Mouse (Mus musculus) hindbrain, postnatal 0 days (tissue): ENCODE data around the gene Ackr3. TPM values are rescaled to one million over a fixed set of nuclear protein-coding genes. Genes with fewer than 3 reads are reported as not detected.

Source experiments
- ATAC-seq: fragments of 200-750 bp; cut with Nextera tagmentation; 2 replicates; pipeline ENCODE4 v1.8.0; 2017; ENCODE audit warnings: mild to moderate bottlenecking, moderate TSS enrichment, moderate library complexity
- DNase-seq: peaks from one replicate; pipeline ENCODE4 v3.0.0-alpha.2; 2015; ENCODE audit warnings: low spot score
- H3K27ac ChIP-seq: fragments of 300-500 bp; sonication (generic); 2 replicates; pipeline ENCODE4 v1.5.1; 2014; ENCODE audit warnings: mild to moderate bottlenecking
- H3K27me3 ChIP-seq: fragments of 300-500 bp; sonication (generic); 2 replicates; pipeline ENCODE4 v1.6.1; 2014; ENCODE audit warnings: low read length, mixed read lengths; ENCODE audit not compliant: insufficient read depth
- H3K36me3 ChIP-seq: fragments of 300-500 bp; sonication (generic); 2 replicates; pipeline ENCODE4 v1.6.1; 2014; ENCODE audit warnings: low read length, mixed read lengths; ENCODE audit not compliant: insufficient read depth
- H3K4me1 ChIP-seq: fragments of 300-500 bp; sonication (generic); 2 replicates; pipeline ENCODE4 v1.6.1; 2014; ENCODE audit warnings: antibody characterized with exemption, low read length, mixed read lengths; ENCODE audit not compliant: insufficient read depth
- H3K4me2 ChIP-seq: fragments of 300-500 bp; sonication (generic); 2 replicates; pipeline ENCODE4 v1.6.1; 2014; ENCODE audit warnings: low read depth, mild to moderate bottlenecking, low read length, moderate library complexity, mixed read lengths
- H3K4me3 ChIP-seq: fragments of 300-500 bp; sonication (generic); 2 replicates; pipeline ENCODE4 v1.5.1; 2014; ENCODE audit warnings: low read length
- H3K9ac ChIP-seq: fragments of 300-500 bp; sonication (generic); replicated peaks from 2 replicates; pipeline ENCODE4 v1.6.1; 2014; ENCODE audit warnings: mild to moderate bottlenecking, low read length, moderate library complexity, mixed read lengths
- H3K9me3 ChIP-seq: fragments of 300-500 bp; sonication (generic); 2 replicates; pipeline ENCODE4 v1.6.1; 2016; ENCODE audit warnings: low read length, mixed read lengths
- CTCF ChIP-seq: IDR thresholded peaks from 2 replicates; pipeline ENCODE4 v1.5.1; 2016; ENCODE audit warnings: antibody characterized with exemption, control low read depth, low read depth
- WGBS: fragments of 180-500 bp; shearing (Covaris S2); extraction: QIAGEN DNeasy Blood & Tissue Kit; methylation state at CpG from one replicate; pipeline ENCODE4 v1.1.7; 2014; 5-methylcytosine and 5-hydroxymethylcytosine counted together
- polyA plus RNA-seq: library from polyadenylated mRNA; unstranded; fragments of >200 nt; fragmentation: Nextera tagmentation; extraction: Ambion mirVana; gene quantifications from 2 replicates; pipeline ENCODE4 v1.2.1, GENCODE M21; 2015
- total RNA-seq: library from RNA; depleted of rRNA; stranded (reverse); fragments of >200 nt; gene quantifications from 2 replicates; pipeline ENCODE4 v1.2.3, GENCODE M21; 2014

Ackr3 gene
- total and polyA plus RNA-seq, 2 experiments from 2014 or later: 7.4 to 13.1 TPM

DNA sequence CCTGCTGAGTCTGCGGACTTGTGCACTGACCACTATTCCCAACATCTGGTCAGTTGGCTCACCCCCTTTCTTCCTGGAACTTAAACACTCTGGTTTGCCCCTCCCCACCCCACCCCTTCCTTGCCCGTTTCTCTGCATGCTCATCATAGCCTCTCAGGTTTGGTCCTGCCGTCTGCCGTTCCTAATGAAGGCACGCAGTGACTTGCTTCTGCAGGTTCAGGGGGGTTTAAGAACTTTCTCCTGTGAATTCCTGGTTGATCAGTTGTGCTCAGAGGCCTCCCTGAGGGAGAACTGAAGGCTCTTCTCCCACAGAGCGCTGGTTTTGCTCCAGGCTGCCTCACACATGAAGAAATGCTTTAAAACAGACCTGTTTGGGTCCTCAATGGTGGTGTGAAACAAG, 20.2 kb upstream of the Ackr3 start:
- Histone ChIP-seq H3K4me2 (no peak overlapping the region), H3K27ac (no peak overlapping the region), H3K9me3 (no peaks in the 10 kb centered on the region), H3K4me3 (no peak overlapping the region), H3K4me1 (no peaks in the 10 kb centered on the region), H3K27me3 (no peaks in the 10 kb centered on the region), H3K36me3 (no peaks in the 10 kb centered on the region), H3K9ac (no peak overlapping the region)
- WGBS: 62% methylated on average over 6 of the region's 6 CpGs
- TF ChIP-seq CTCF: no peak
- ATAC-seq (no peak), DNase-seq (no peak)

DNA sequence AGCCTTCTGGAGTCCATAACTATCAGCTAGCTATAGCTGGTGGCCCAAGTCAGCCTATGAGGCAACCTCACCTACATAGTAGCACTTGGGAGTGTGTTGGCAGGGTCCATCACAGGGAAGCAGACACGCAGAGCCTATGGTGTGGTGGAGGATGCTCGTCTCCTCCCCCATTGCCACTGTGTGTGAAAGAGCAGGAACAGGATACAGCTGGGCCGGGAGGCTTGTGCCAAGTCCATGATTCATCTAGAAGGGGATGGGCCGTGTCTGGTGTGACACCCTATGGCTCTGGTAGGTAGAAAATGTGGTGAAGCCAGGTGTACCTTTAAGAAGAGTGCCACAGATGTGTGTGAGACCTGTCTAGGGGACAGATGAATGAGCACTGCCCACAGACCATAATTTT, 17.6 kb upstream of the Ackr3 start:
- no peak overlapping the region for H3K9ac ChIP-seq
- no peaks in the 10 kb centered on the region for H3K36me3 ChIP-seq
- no peak for DNase-seq
- H3K4me2 ChIP-seq: no peak overlapping the region
- H3K4me3 ChIP-seq: no peak overlapping the region
- H3K27ac ChIP-seq: no peak overlapping the region
- H3K9me3 ChIP-seq: no peaks in the 10 kb centered on the region
- no peaks in the 10 kb centered on the region for H3K4me1 ChIP-seq
- H3K27me3 ChIP-seq: no peaks in the 10 kb centered on the region
- no peak for ATAC-seq
- no peak for TF ChIP-seq CTCF
- 89% methylated on average over 4 of the region's 4 CpGs for WGBS

DNA sequence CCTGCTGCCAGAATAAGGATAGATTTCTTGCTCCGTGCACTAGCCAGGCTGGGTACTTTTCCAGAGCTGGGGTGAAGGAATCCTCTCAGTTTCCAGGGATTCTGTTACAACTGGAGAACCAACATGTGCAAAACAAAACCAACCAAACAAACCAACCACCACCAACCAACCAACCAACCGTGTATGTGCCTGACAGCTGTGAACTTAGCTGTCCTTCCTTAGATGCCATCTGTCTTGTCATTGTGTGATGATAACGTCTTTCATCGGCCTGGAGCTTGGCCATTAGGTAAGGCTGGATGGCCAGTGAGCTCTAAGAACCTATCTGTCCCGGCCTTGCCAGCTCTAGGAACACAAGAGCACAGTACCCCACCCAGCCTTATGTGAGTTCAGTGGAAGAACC, 16.9 kb upstream of the Ackr3 start:
- no peaks in the 10 kb centered on the region for H3K4me1 ChIP-seq
- no peak for TF ChIP-seq CTCF
- no peaks in the 10 kb centered on the region for H3K27me3 ChIP-seq
- H3K27ac ChIP-seq: no peak overlapping the region
- ATAC-seq: no peak
- H3K4me2 ChIP-seq: no peak overlapping the region
- no peak overlapping the region for H3K9ac ChIP-seq
- H3K9me3 ChIP-seq: no peaks in the 10 kb centered on the region
- H3K36me3 ChIP-seq: no peaks in the 10 kb centered on the region
- 89% methylated on average over 5 of the region's 5 CpGs for WGBS
- no peak for DNase-seq
- no peak overlapping the region for H3K4me3 ChIP-seq

DNA sequence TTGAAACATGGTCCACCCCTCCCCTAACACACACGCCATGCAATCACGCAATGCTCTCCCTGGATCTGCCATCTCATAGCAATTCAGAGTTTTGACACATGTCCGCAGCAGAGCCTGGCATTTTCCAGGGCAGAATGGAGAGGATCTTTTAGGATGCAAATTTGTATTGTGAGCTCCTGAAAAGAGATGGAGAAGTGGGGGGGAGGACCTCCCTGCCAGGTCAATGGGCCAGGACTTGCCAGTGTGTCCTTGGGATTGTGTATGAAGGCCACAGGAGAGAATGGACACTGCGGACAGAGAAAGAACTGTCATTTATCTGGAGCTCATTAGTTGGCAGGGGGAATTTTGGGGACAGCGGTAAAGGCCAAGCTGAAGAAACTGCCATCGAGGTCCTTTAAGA, 14.7 kb upstream of the Ackr3 start:
- no peak overlapping the region for H3K4me3 ChIP-seq
- H3K36me3 ChIP-seq: no peaks in the 10 kb centered on the region
- H3K4me1 ChIP-seq: no peaks in the 10 kb centered on the region
- no peak for DNase-seq
- H3K9ac ChIP-seq: no peak overlapping the region
- H3K9me3 ChIP-seq: no peaks in the 10 kb centered on the region
- no peak overlapping the region for H3K4me2 ChIP-seq
- no peak for TF ChIP-seq CTCF
- WGBS: 44% methylated on average over 6 of the region's 6 CpGs
- no peaks in the 10 kb centered on the region for H3K27me3 ChIP-seq
- no peak overlapping the region for H3K27ac ChIP-seq
- no peak for ATAC-seq

DNA sequence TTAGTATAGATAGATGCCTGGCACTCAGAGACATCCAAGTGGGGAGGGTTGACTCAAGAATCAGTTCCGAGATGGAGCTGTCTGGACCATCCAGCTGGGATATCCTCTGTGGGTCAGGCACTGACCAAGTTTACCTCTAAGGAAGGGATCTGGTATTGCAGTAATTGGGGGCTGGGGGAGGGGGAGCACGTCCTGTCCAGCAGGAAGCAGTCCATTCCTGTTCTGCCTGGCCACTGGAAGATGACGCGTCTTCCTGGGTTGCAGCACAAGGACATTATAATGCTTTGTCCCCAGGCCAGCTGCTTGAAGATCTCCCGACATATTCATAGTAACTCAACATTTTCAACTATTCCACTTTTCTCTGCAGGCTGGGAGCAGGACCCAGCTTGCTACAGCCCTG, 2.5 kb upstream of the Ackr3 start:
- DNase-seq: no peak
- Histone ChIP-seq H3K27me3 (no peaks in the 10 kb centered on the region), H3K4me3 (no peak overlapping the region), H3K4me1 (peaks cover 16% of the 10 kb centered on the region; the same call in 1 of the 2 replicates), H3K9ac (no peak overlapping the region), H3K4me2 (no peak overlapping the region), H3K9me3 (no peaks in the 10 kb centered on the region), H3K36me3 (no peaks in the 10 kb centered on the region), H3K27ac (no peak overlapping the region)
- no peak for ATAC-seq
- no peak for TF ChIP-seq CTCF
- WGBS: 85% methylated on average over 5 of the region's 5 CpGs

DNA sequence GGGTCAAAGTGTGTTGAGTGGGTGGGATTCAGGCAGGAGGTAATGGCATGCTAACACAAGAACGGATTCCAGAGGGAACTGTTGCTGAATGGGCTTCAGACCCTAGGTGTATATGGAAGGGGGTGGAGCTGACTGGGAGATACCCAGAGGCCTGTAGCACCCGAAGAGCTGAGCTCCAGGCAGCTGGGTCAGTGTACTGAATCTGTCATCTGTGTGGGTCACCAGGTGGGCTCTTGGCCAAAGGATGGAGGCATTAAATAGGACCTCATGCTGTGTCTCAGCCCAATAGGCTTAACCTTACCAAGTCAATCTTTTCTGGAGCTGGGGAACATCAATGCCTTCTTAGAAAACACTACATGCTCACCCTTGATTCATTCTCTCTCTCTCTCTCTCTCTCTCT, 2.1 kb upstream of the Ackr3 start:
- Histone ChIP-seq H3K9me3 (no peaks in the 10 kb centered on the region), H3K27me3 (no peaks in the 10 kb centered on the region), H3K4me2 (no peak overlapping the region), H3K4me3 (no peak overlapping the region), H3K27ac (no peak overlapping the region), H3K4me1 (peaks cover 16% of the 10 kb centered on the region; the same call in 1 of the 2 replicates), H3K36me3 (no peaks in the 10 kb centered on the region), H3K9ac (no peak overlapping the region)
- TF ChIP-seq CTCF: no peak
- 61% methylated on average over 2 of the region's 2 CpGs for WGBS
- no peak for DNase-seq
- no peak for ATAC-seq

DNA sequence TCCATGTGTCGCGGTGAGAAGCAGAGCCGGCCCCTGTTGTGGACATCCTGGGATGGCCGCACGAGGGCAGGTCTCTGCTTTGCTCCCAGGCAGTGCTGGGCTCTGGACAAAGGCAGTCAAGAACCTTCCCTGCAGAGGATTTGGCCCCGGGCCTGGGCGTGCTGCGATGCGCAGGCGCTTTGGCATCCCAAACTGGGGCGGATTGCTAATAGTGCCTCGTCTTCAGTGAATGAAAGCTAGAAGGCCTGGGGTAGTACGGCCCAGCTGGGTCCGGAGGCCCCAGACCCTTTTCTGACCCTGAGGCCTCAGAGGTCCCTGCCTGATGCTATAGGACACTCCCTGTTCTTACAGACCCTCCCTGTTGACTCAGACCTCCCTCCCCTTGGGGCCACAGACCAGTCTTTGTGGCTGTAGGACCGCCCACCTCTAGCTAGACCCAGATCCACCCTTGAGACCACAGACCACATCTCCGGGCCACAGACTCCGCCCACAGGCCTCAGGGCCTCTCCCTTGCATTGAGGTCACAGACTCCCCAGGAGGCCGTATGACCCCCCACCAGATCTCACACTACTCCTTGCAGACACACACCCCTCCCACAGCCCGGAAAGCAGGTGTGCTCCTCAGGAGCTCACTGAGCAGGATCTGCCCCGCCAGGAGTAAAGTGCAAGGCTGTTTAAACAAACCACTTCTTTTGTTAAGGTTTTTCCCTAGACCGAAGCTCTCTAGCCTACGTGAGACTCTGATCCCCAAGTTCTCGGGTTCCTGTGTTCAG, 1.4 kb upstream of the Ackr3 start:
- Histone ChIP-seq H3K4me3 (no peak overlapping the region), H3K9me3 (no peaks in the 10 kb centered on the region), H3K27me3 (no peaks in the 10 kb centered on the region), H3K4me1 (peaks cover 16% of the 10 kb centered on the region; the same call in 1 of the 2 replicates), H3K27ac (no peak overlapping the region), H3K9ac (no peak overlapping the region), H3K36me3 (no peaks in the 10 kb centered on the region), H3K4me2 (peak overlapping the region; percentile 56)
- 11% methylated on average over 23 of the region's 23 CpGs for WGBS
- ATAC-seq (peak; percentile 85), DNase-seq (peak; percentile 84)
- TF ChIP-seq CTCF: peak; percentile 66
